Mouse (Mus musculus) regulatory T cell (primary cell): ENCODE results near the gene Eftud2.

Experiments used
- in situ Hi-C: fragments of 300-600 bp; cut with MboI, MseI; formaldehyde crosslinking; loops from one replicate; pipeline ENCODE4 v1.15.1; 2025; ENCODE audit warnings: high pct_unique_total_duplicates

The Eftud2 gene

GRCm38 (mm10) chr11:102880585-102881313, at the start of gene Eftud2, which contains the start of gene Ccdc103:
Eftud2 (minus strand) TSS chr11:102880985.
Ccdc103 (plus strand) TSS chr11:102881204.
- in situ Hi-C loops: loop anchor here (10.0 kb wide), 1 partner anchor 1446 kb away; no protein-coding TSS in a partner anchor

- in situ Hi-C loops: no loop called here
Observed at GRCm38 (mm10) chr11:102925351-102925717, 44.5 kb upstream of the Eftud2 start.

- in situ Hi-C loops: no loop called here
Observed at GRCm38 (mm10) chr11:102924557-102925350, 44.0 kb upstream of the Eftud2 start, which contains the start of gene Kif18b. Kif18b (minus strand) TSS chr11:102925124.

GRCm38 (mm10) chr11:102921491-102921890, 40.7 kb upstream of the Eftud2 start:
- in situ Hi-C loops: no loop called here

- in situ Hi-C loops: no loop called here
Observed at GRCm38 (mm10) chr11:102918077-102918476, 37.3 kb upstream of the Eftud2 start.

- in situ Hi-C loops: no loop called here
Observed at GRCm38 (mm10) chr11:102915380-102915779, 34.6 kb upstream of the Eftud2 start.

- in situ Hi-C loops: no loop called here
Observed at GRCm38 (mm10) chr11:102911376-102911775, 30.6 kb upstream of the Eftud2 start.

GRCm38 (mm10) chr11:102903654-102904053, 22.9 kb upstream of the Eftud2 start:
- in situ Hi-C loops: no loop called here

- in situ Hi-C loops: no loop called here
Observed at GRCm38 (mm10) chr11:102902107-102902506, 21.3 kb upstream of the Eftud2 start.

- in situ Hi-C loops: no loop called here
Observed at GRCm38 (mm10) chr11:102901199-102901598, 20.4 kb upstream of the Eftud2 start.

- in situ Hi-C loops: no loop called here
Observed at GRCm38 (mm10) chr11:102900763-102901162, 20.0 kb upstream of the Eftud2 start, which contains the start of gene Gfap. Gfap (minus strand) TSS chr11:102900912.

GRCm38 (mm10) chr11:102898408-102898807, 17.6 kb upstream of the Eftud2 start:
- in situ Hi-C loops: loop anchor here (5.0 kb wide), 1 partner anchor 94 kb away; no protein-coding TSS in a partner anchor

- in situ Hi-C loops: loop anchor here (5.0 kb wide), 1 partner anchor 96 kb away; no protein-coding TSS in a partner anchor
Observed at GRCm38 (mm10) chr11:102896641-102897040, 15.9 kb upstream of the Eftud2 start.

GRCm38 (mm10) chr11:102895779-102896178, 15.0 kb upstream of the Eftud2 start:
- in situ Hi-C loops: loop anchor here (5.0 kb wide), 1 partner anchor 97 kb away; no protein-coding TSS in a partner anchor

- in situ Hi-C loops: loop anchor here (5.0 kb wide), 1 partner anchor 98 kb away; no protein-coding TSS in a partner anchor
Observed at GRCm38 (mm10) chr11:102894716-102895115, 13.9 kb upstream of the Eftud2 start.

- in situ Hi-C loops: no loop called here
Observed at GRCm38 (mm10) chr11:102893015-102893651, 12.3 kb upstream of the Eftud2 start.

- in situ Hi-C loops: no loop called here
Observed at GRCm38 (mm10) chr11:102890096-102890495, 9.3 kb upstream of the Eftud2 start.

- in situ Hi-C loops: loop anchor here (10.0 kb wide), 1 partner anchor 1453 kb away; no protein-coding TSS in a partner anchor
Observed at GRCm38 (mm10) chr11:102888135-102888534, 7.3 kb upstream of the Eftud2 start.

- in situ Hi-C loops: loop anchor here (10.0 kb wide), 1 partner anchor 1453 kb away; no protein-coding TSS in a partner anchor
Observed at GRCm38 (mm10) chr11:102887433-102887832, 6.6 kb upstream of the Eftud2 start.

GRCm38 (mm10) chr11:102884616-102885219, 3.9 kb upstream of the Eftud2 start, which contains the start of gene Fam187a:
Fam187a (plus strand) TSS chr11:102885169.
- in situ Hi-C loops: loop anchor here (10.0 kb wide), 1 partner anchor 1450 kb away; no protein-coding TSS in a partner anchor
